Mouse (Mus musculus) small intestine, adult 2 months (tissue): ENCODE results near the gene Gpx6.

ENCODE experiments used
- CTCF ChIP-seq: fragments of 200-500 bp; IDR thresholded peaks from 2 replicates; pipeline ENCODE4 v1.5.1; 2012; ENCODE audit warnings: low read depth, mild to moderate bottlenecking, control low read depth, inconsistent platforms, low read length, moderate library complexity, mixed read lengths; ENCODE audit not compliant: insufficient replicate concordance, insufficient read length; ENCODE audit errors: extremely low read depth
- POLR2A ChIP-seq: fragments of 200-500 bp; IDR thresholded peaks from 2 replicates; pipeline ENCODE4 v1.6.1; 2012; ENCODE audit warnings: low read depth, mild to moderate bottlenecking, control low read depth, inconsistent platforms, low read length, moderate library complexity

- TF ChIP-seq POLR2A (no peak), CTCF (no peak)
Observed at GRCm38 (mm10) chr13:21327424-21327823, 15.5 kb downstream of the Gpx6 start.
